Mouse (Mus musculus) testis, adult 2 months (tissue): Measurements from ENCODE around the gene Mfsd4a.

Experiments used
- CTCF ChIP-seq: fragments of 200-500 bp; IDR thresholded peaks from 2 replicates; pipeline ENCODE4 v1.5.1; 2012; ENCODE audit warnings: low read depth, mild to moderate bottlenecking, inconsistent platforms, low read length, moderate library complexity; ENCODE audit not compliant: control insufficient read depth, insufficient read depth, insufficient replicate concordance
- POLR2A ChIP-seq: fragments of 200-500 bp; IDR thresholded peaks from 2 replicates; pipeline ENCODE4 v1.6.1; 2012; ENCODE audit warnings: low read depth, mild to moderate bottlenecking, inconsistent platforms, low read length, moderate library complexity; ENCODE audit not compliant: control insufficient read depth

- TF ChIP-seq CTCF, result peak; percentile 75
- TF ChIP-seq POLR2A, result no peak
Measured at GRCm38 (mm10) chr1:132116606-132117005, 48.7 kb upstream of the Mfsd4a start.
